Mouse (Mus musculus) lung, postnatal 0 days (tissue): ENCODE measurements at regions not wholly inside any gene's neighbourhood (a gene's known extent, or its start where the extent isn't known, plus 50 kb on each side); places are given as distances from the start of the nearest gene placed in this dataset.

Experiments
- CTCF ChIP-seq: IDR thresholded peaks from 2 replicates; pipeline ENCODE4 v1.5.1; 2016; ENCODE audit warnings: antibody characterized with exemption, mild to moderate bottlenecking
- EP300 ChIP-seq: IDR thresholded peaks from 2 replicates; pipeline ENCODE4 v1.6.1; 2016; ENCODE audit warnings: antibody characterized with exemption, mild to moderate bottlenecking, control low read depth

- TF ChIP-seq EP300 = no peak
- TF ChIP-seq CTCF = no peak
Observed at GRCm38 (mm10) chr9:101690916-101691315, 170.7 kb upstream of the 9630041A04Rik start.
